Mouse (Mus musculus): Measurements from ENCODE around the gene Il22ra2. TPM values are rescaled to one million over a fixed set of nuclear protein-coding genes. Genes with fewer than 3 reads are reported as not detected.
A peak's percentile ranks its signal among the peaks of the same experiment; 100 is the strongest.

Gene Il22ra2
- polyA plus RNA-seq (2015; fragmentation: Nextera tagmentation; extraction: Ambion mirVana), result not detected in 2 replicates

GRCm38 (mm10) chr10:19621408-19622048 lies at the start of gene Il22ra2:
Gene Il22ra2, plus strand, starts transcription at chr10:19621998.
- Histone ChIP-seq H3K9me3 (ENCODE audit: control insufficient read depth, low read length) (no peaks in the 10 kb centered on the region), H3K4me3 (ENCODE audit: low read length) (no peak within 1 kb of the TSS), H3K9ac (ENCODE audit: low read length) (no peak within 1 kb of the TSS), H3K27me3 (ENCODE audit: control insufficient read depth, insufficient read depth, low read depth, low read length) (no peaks in the 10 kb centered on the region), H3K36me3 (ENCODE audit: control insufficient read depth, insufficient read depth, low read length) (no peaks in the 10 kb centered on the region), H3K27ac (ENCODE audit: low read length) (no peak within 1 kb of the TSS), H3K4me2 (ENCODE audit: low read depth, low read length) (no peak within 1 kb of the TSS), H3K4me1 (replicated peaks; ENCODE audit: control insufficient read depth, insufficient read depth, low read length) (no peaks in the 10 kb centered on the region)
- ATAC-seq (ENCODE audit: low read depth), result no peak
- 76% methylated on average over 2 of the region's 2 CpGs for WGBS

- no peak overlapping the region for H3K9ac ChIP-seq (ENCODE audit: low read length)
- H3K4me1 ChIP-seq (replicated peaks; ENCODE audit: control insufficient read depth, insufficient read depth, low read length), result peaks cover 4% of the 10 kb centered on the region; the same call in 1 of the 2 replicates
- WGBS, result 88% methylated on average over 3 of the region's 3 CpGs
- ATAC-seq (ENCODE audit: low read depth), result no peak
- no peaks in the 10 kb centered on the region for H3K9me3 ChIP-seq (ENCODE audit: control insufficient read depth, low read length)
- no peaks in the 10 kb centered on the region for H3K27me3 ChIP-seq (ENCODE audit: control insufficient read depth, insufficient read depth, low read depth, low read length)
- H3K36me3 ChIP-seq (ENCODE audit: control insufficient read depth, insufficient read depth, low read length), result no peaks in the 10 kb centered on the region
- H3K4me2 ChIP-seq (ENCODE audit: low read depth, low read length), result no peak overlapping the region
- H3K27ac ChIP-seq (ENCODE audit: low read length), result no peak overlapping the region
- H3K4me3 ChIP-seq (ENCODE audit: low read length), result no peak overlapping the region
These were observed 44.2 kb upstream of the Il22ra2 start for GRCm38 (mm10) chr10:19577571-19577970.

GRCm38 (mm10) chr10:19578001-19578400 lies 43.8 kb upstream of the Il22ra2 start:
- 63% methylated on average over 6 of the region's 6 CpGs for WGBS
- Histone ChIP-seq H3K4me2 (ENCODE audit: low read depth, low read length) (no peak overlapping the region), H3K4me1 (replicated peaks; ENCODE audit: control insufficient read depth, insufficient read depth, low read length) (peaks cover 4% of the 10 kb centered on the region; the same call in 1 of the 2 replicates)

GRCm38 (mm10) chr10:19578409-19578986 lies 43.3 kb upstream of the Il22ra2 start:
- H3K27me3 ChIP-seq (ENCODE audit: control insufficient read depth, insufficient read depth, low read depth, low read length), result no peaks in the 10 kb centered on the region
- peaks cover 4% of the 10 kb centered on the region; the same call in 1 of the 2 replicates for H3K4me1 ChIP-seq (replicated peaks; ENCODE audit: control insufficient read depth, insufficient read depth, low read length)
- ATAC-seq (ENCODE audit: low read depth), result 0 out of 2 replicates have a peak, but pooled peaks have one; percentile 36
- H3K9ac ChIP-seq (ENCODE audit: low read length), result no peak overlapping the region
- H3K36me3 ChIP-seq (ENCODE audit: control insufficient read depth, insufficient read depth, low read length), result no peaks in the 10 kb centered on the region
- peak overlapping the region; percentile 21; the same call in 1 of the 2 replicates for H3K4me2 ChIP-seq (ENCODE audit: low read depth, low read length)
- WGBS, result 53% methylated on average over 9 of the region's 9 CpGs
- no peak overlapping the region for H3K27ac ChIP-seq (ENCODE audit: low read length)
- no peak overlapping the region for H3K4me3 ChIP-seq (ENCODE audit: low read length)
- H3K9me3 ChIP-seq (ENCODE audit: control insufficient read depth, low read length), result no peaks in the 10 kb centered on the region

More at GRCm38 (mm10) chr10:19578001-19578400, 43.8 kb upstream of the Il22ra2 start:
- no peak overlapping the region for H3K27ac ChIP-seq (ENCODE audit: low read length)
- H3K9me3 ChIP-seq (ENCODE audit: control insufficient read depth, low read length), result no peaks in the 10 kb centered on the region
- no peaks in the 10 kb centered on the region for H3K36me3 ChIP-seq (ENCODE audit: control insufficient read depth, insufficient read depth, low read length)
- H3K4me3 ChIP-seq (ENCODE audit: low read length), result no peak overlapping the region
- ATAC-seq (ENCODE audit: low read depth), result no peak
- H3K27me3 ChIP-seq (ENCODE audit: control insufficient read depth, insufficient read depth, low read depth, low read length), result no peaks in the 10 kb centered on the region
- no peak overlapping the region for H3K9ac ChIP-seq (ENCODE audit: low read length)

- WGBS, result 59% methylated on average over 3 of the region's 3 CpGs
- H3K36me3 ChIP-seq (ENCODE audit: control insufficient read depth, insufficient read depth, low read length), result no peaks in the 10 kb centered on the region
- H3K27me3 ChIP-seq (ENCODE audit: control insufficient read depth, insufficient read depth, low read depth, low read length), result no peaks in the 10 kb centered on the region
- no peaks in the 10 kb centered on the region for H3K9me3 ChIP-seq (ENCODE audit: control insufficient read depth, low read length)
- no peak overlapping the region for H3K27ac ChIP-seq (ENCODE audit: low read length)
- no peak overlapping the region for H3K4me3 ChIP-seq (ENCODE audit: low read length)
- H3K4me2 ChIP-seq (ENCODE audit: low read depth, low read length), result no peak overlapping the region
- H3K4me1 ChIP-seq (replicated peaks; ENCODE audit: control insufficient read depth, insufficient read depth, low read length), result peaks cover 4% of the 10 kb centered on the region; the same call in 1 of the 2 replicates
- no peak for ATAC-seq (ENCODE audit: low read depth)
- H3K9ac ChIP-seq (ENCODE audit: low read length), result no peak overlapping the region
These were observed 41.1 kb upstream of the Il22ra2 start for GRCm38 (mm10) chr10:19580660-19581059.

GRCm38 (mm10) chr10:19581844-19582582 lies 39.8 kb upstream of the Il22ra2 start:
- WGBS, result 51% methylated on average over 9 of the region's 9 CpGs
- no peak overlapping the region for H3K4me2 ChIP-seq (ENCODE audit: low read depth, low read length)
- ATAC-seq (ENCODE audit: low read depth), result no peak

GRCm38 (mm10) chr10:19582806-19583430 lies 38.9 kb upstream of the Il22ra2 start:
- no peaks in the 10 kb centered on the region for H3K36me3 ChIP-seq (ENCODE audit: control insufficient read depth, insufficient read depth, low read length)
- no peak for ATAC-seq (ENCODE audit: low read depth)
- H3K27me3 ChIP-seq (ENCODE audit: control insufficient read depth, insufficient read depth, low read depth, low read length), result no peaks in the 10 kb centered on the region
- no peak overlapping the region for H3K27ac ChIP-seq (ENCODE audit: low read length)
- H3K4me1 ChIP-seq (replicated peaks; ENCODE audit: control insufficient read depth, insufficient read depth, low read length), result peaks cover 4% of the 10 kb centered on the region; the same call in 1 of the 2 replicates
- no peak overlapping the region for H3K4me2 ChIP-seq (ENCODE audit: low read depth, low read length)
- WGBS, result 59% methylated on average over 7 of the region's 7 CpGs
- no peaks in the 10 kb centered on the region for H3K9me3 ChIP-seq (ENCODE audit: control insufficient read depth, low read length)
- H3K9ac ChIP-seq (ENCODE audit: low read length), result no peak overlapping the region
- no peak overlapping the region for H3K4me3 ChIP-seq (ENCODE audit: low read length)

More at GRCm38 (mm10) chr10:19581844-19582582, 39.8 kb upstream of the Il22ra2 start:
- Histone ChIP-seq H3K9me3 (ENCODE audit: control insufficient read depth, low read length) (no peaks in the 10 kb centered on the region), H3K9ac (ENCODE audit: low read length) (no peak overlapping the region), H3K4me1 (replicated peaks; ENCODE audit: control insufficient read depth, insufficient read depth, low read length) (peaks cover 4% of the 10 kb centered on the region; the same call in 1 of the 2 replicates), H3K27ac (ENCODE audit: low read length) (no peak overlapping the region), H3K27me3 (ENCODE audit: control insufficient read depth, insufficient read depth, low read depth, low read length) (no peaks in the 10 kb centered on the region), H3K36me3 (ENCODE audit: control insufficient read depth, insufficient read depth, low read length) (no peaks in the 10 kb centered on the region), H3K4me3 (ENCODE audit: low read length) (no peak overlapping the region)

GRCm38 (mm10) chr10:19584064-19584463 lies 37.7 kb upstream of the Il22ra2 start:
- Histone ChIP-seq H3K4me1 (replicated peaks; ENCODE audit: control insufficient read depth, insufficient read depth, low read length) (no peaks in the 10 kb centered on the region), H3K9me3 (ENCODE audit: control insufficient read depth, low read length) (no peaks in the 10 kb centered on the region), H3K4me3 (ENCODE audit: low read length) (no peak overlapping the region), H3K36me3 (ENCODE audit: control insufficient read depth, insufficient read depth, low read length) (no peaks in the 10 kb centered on the region), H3K27me3 (ENCODE audit: control insufficient read depth, insufficient read depth, low read depth, low read length) (no peaks in the 10 kb centered on the region), H3K9ac (ENCODE audit: low read length) (no peak overlapping the region), H3K4me2 (ENCODE audit: low read depth, low read length) (no peak overlapping the region), H3K27ac (ENCODE audit: low read length) (no peak overlapping the region)
- 78% methylated on average over 2 of the region's 2 CpGs for WGBS
- ATAC-seq (ENCODE audit: low read depth), result no peak

- Histone ChIP-seq H3K27me3 (ENCODE audit: control insufficient read depth, insufficient read depth, low read depth, low read length) (no peaks in the 10 kb centered on the region), H3K36me3 (ENCODE audit: control insufficient read depth, insufficient read depth, low read length) (no peaks in the 10 kb centered on the region), H3K4me2 (ENCODE audit: low read depth, low read length) (no peak overlapping the region), H3K4me1 (replicated peaks; ENCODE audit: control insufficient read depth, insufficient read depth, low read length) (no peaks in the 10 kb centered on the region), H3K27ac (ENCODE audit: low read length) (no peak overlapping the region), H3K4me3 (ENCODE audit: low read length) (no peak overlapping the region), H3K9ac (ENCODE audit: low read length) (no peak overlapping the region), H3K9me3 (ENCODE audit: control insufficient read depth, low read length) (no peaks in the 10 kb centered on the region)
- WGBS, result 68% methylated on average over 1 of the region's 1 CpGs
- no peak for ATAC-seq (ENCODE audit: low read depth)
These were observed 37.0 kb upstream of the Il22ra2 start for GRCm38 (mm10) chr10:19584846-19585245.

Measured in lung, embryonic 16.5 days (tissue).